Mouse (Mus musculus) heart, postnatal 0 days (tissue): ENCODE measurements around the gene Abat. TPM values are rescaled to one million over a fixed set of nuclear protein-coding genes. Genes with fewer than 3 reads are reported as not detected.

Experiments
- ATAC-seq: fragments of 200-750 bp; cut with Nextera tagmentation; 2 replicates; pipeline ENCODE4 v1.8.0; 2017; ENCODE audit warnings: low read depth, moderate number of reproducible peaks, moderate library complexity; ENCODE audit not compliant: insufficient read depth
- DNase-seq: peaks from one replicate; pipeline ENCODE4 v3.0.0-alpha.2; 2016; ENCODE audit warnings: low spot score
- H3K27ac ChIP-seq: fragments of 300-500 bp; sonication (generic); 2 replicates; pipeline ENCODE4 v1.5.1; 2014; ENCODE audit warnings: low read depth, mild to moderate bottlenecking
- H3K27me3 ChIP-seq: fragments of 300-500 bp; sonication (generic); 2 replicates; pipeline ENCODE4 v1.6.1; 2014; ENCODE audit warnings: low read length, mixed read lengths; ENCODE audit not compliant: control insufficient read depth, insufficient read depth
- H3K36me3 ChIP-seq: fragments of 300-500 bp; sonication (generic); replicated peaks from 2 replicates; pipeline ENCODE4 v1.6.1; 2014; ENCODE audit warnings: low read length, mixed read lengths; ENCODE audit not compliant: control insufficient read depth, insufficient read depth
- H3K4me1 ChIP-seq: fragments of 300-500 bp; sonication (generic); 2 replicates; pipeline ENCODE4 v1.6.1; 2014; ENCODE audit warnings: antibody characterized with exemption; ENCODE audit not compliant: control insufficient read depth, insufficient read depth
- H3K4me2 ChIP-seq: fragments of 300-500 bp; sonication (generic); 2 replicates; pipeline ENCODE4 v1.6.1; 2014; ENCODE audit warnings: low read depth, mild to moderate bottlenecking, low read length, moderate library complexity
- H3K4me3 ChIP-seq: fragments of 300-500 bp; sonication (generic); 2 replicates; pipeline ENCODE4 v1.5.1; 2014; ENCODE audit warnings: low read depth, low read length
- H3K9ac ChIP-seq: fragments of 300-500 bp; sonication (generic); replicated peaks from 2 replicates; pipeline ENCODE4 v1.6.1; 2014; ENCODE audit warnings: low read depth, low read length, mixed read lengths
- H3K9me3 ChIP-seq: fragments of 300-500 bp; sonication (generic); replicated peaks from 2 replicates; pipeline ENCODE4 v1.6.1; 2016; ENCODE audit warnings: low read length; ENCODE audit not compliant: control insufficient read depth
- CTCF ChIP-seq: IDR thresholded peaks from 2 replicates; pipeline ENCODE4 v1.5.1; 2016; ENCODE audit warnings: antibody characterized with exemption, control low read depth, low read depth
- EP300 ChIP-seq: IDR thresholded peaks from 2 replicates; pipeline ENCODE4 v1.6.1; 2016; ENCODE audit warnings: antibody characterized with exemption, low read depth
- WGBS: fragments of 180-500 bp; shearing (Covaris S2); extraction: QIAGEN DNeasy Blood & Tissue Kit; methylation state at CpG from one replicate; pipeline ENCODE4 v1.1.7; 2014; 5-methylcytosine and 5-hydroxymethylcytosine counted together
- polyA plus RNA-seq: library from polyadenylated mRNA; unstranded; fragments of >200 nt; fragmentation: Nextera tagmentation; extraction: Ambion mirVana; gene quantifications from 2 replicates; pipeline ENCODE4 v1.2.1, GENCODE M21; 2015
- total RNA-seq: library from RNA; depleted of rRNA; stranded (reverse); fragments of >200 nt; gene quantifications from 2 replicates; pipeline ENCODE4 v1.2.3, GENCODE M21; 2014; ENCODE audit warnings: low replicate concordance

The Abat gene
- total and polyA plus RNA-seq, 2 experiments from 2014 or later: 9.9 to 15.8 TPM

DNA sequence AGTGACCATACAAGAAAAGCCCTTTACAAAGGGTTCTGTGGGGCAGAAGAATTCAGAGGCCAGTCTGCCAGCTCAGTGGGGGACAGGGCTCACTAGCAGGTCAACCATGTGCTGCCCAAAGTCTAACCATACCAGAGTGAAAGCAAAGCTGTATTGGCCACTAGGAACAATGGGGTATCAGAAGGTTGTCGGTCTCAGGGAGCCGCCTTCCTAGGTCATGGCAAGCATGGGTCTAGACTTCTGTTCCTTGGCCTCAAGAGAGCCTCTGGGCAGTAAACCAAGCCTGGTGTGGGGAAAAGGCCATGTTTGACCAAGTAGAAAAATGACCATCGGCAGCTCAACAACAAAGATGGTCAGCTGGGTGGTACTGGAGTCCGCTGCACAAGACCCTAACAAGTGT is 145.5 kb downstream of the Abat start:
- Histone ChIP-seq H3K4me2 (no peak overlapping the region), H3K4me3 (no peak overlapping the region), H3K9ac (no peak overlapping the region), H3K4me1 (no peaks in the 10 kb centered on the region), H3K27me3 (no peaks in the 10 kb centered on the region), H3K27ac (no peak overlapping the region), H3K36me3 (peaks cover 65% of the 10 kb centered on the region), H3K9me3 (no peaks in the 10 kb centered on the region)
- 91% methylated on average over 4 of the region's 4 CpGs for WGBS
- TF ChIP-seq CTCF (no peak), EP300 (no peak)
- DNase-seq (no peak), ATAC-seq (no peak)

DNA sequence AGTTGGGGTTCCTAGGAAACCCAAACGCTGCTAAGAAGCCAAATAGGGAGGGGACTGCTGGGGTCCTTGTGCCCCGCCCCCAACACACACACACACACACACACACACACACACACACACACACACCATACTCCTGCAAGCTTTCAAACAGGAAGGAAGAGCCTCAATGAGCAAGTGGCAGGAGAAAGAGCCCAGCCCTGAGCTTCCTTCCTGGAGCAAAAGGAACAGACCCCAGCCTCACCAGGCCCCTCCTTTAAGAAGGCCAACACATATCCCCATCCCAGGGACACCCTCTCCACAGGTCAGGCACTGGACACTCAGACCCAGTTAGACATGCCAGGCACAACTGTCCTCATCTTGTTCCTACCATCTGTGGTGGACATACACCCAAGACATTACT is 149.8 kb downstream of the Abat start:
- H3K9me3 ChIP-seq: no peaks in the 10 kb centered on the region
- H3K36me3 ChIP-seq: peaks cover 34% of the 10 kb centered on the region
- TF ChIP-seq EP300: no peak
- no peak for TF ChIP-seq CTCF
- 71% methylated on average over 2 of the region's 2 CpGs for WGBS
- H3K27ac ChIP-seq: peak overlapping the region; percentile 60
- H3K4me3 ChIP-seq: no peak overlapping the region
- no peak overlapping the region for H3K9ac ChIP-seq
- no peak overlapping the region for H3K4me2 ChIP-seq
- ATAC-seq: no peak
- no peaks in the 10 kb centered on the region for H3K27me3 ChIP-seq
- DNase-seq: no peak
- H3K4me1 ChIP-seq: peaks cover 23% of the 10 kb centered on the region

- H3K27me3 ChIP-seq: no peaks in the 10 kb centered on the region
- H3K9ac ChIP-seq: no peak overlapping the region
- no peak overlapping the region for H3K4me3 ChIP-seq
- DNase-seq (no peak), ATAC-seq (no peak)
- WGBS: 82% methylated on average over 24 of the region's 24 CpGs
- peak overlapping the region; percentile 60 for H3K27ac ChIP-seq
- H3K4me1 ChIP-seq: peaks cover 31% of the 10 kb centered on the region
- no peaks in the 10 kb centered on the region for H3K9me3 ChIP-seq
- TF ChIP-seq EP300 (no peak), CTCF (no peak)
- no peak overlapping the region for H3K4me2 ChIP-seq
- H3K36me3 ChIP-seq: peaks cover 34% of the 10 kb centered on the region
Observed at GRCm38 (mm10) chr16:8663606-8664539, 150.6 kb downstream of the Abat start.

DNA sequence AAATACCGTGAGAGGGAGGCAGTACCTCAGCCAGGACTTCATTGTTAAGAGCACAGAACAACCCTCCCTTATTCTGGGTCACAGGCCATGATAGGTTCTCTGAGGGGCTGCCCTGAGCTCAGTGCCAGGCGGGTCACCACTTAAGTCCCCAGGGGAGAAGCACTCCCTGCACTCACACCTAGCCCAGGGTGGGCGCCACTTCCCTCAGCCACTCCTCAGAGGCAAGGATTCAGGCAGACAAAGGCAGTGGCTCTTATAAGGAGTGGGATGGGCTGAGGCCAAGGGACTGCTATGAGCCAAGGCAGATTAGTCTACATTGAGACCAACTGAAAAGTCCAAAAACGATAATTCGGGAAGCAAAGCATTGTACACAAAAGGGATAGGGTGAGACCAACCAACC is 152.1 kb downstream of the Abat start:
- no peak overlapping the region for H3K4me2 ChIP-seq
- H3K4me1 ChIP-seq: peaks cover 41% of the 10 kb centered on the region
- H3K36me3 ChIP-seq: peaks cover 23% of the 10 kb centered on the region
- DNase-seq (no peak), ATAC-seq (no peak)
- TF ChIP-seq CTCF: no peak
- no peak for TF ChIP-seq EP300
- H3K9ac ChIP-seq: no peak overlapping the region
- 83% methylated on average over 5 of the region's 5 CpGs for WGBS
- no peaks in the 10 kb centered on the region for H3K27me3 ChIP-seq
- no peak overlapping the region for H3K4me3 ChIP-seq
- peak overlapping the region; percentile 81; the same call in 1 of the 2 replicates for H3K27ac ChIP-seq
- H3K9me3 ChIP-seq: no peaks in the 10 kb centered on the region

DNA sequence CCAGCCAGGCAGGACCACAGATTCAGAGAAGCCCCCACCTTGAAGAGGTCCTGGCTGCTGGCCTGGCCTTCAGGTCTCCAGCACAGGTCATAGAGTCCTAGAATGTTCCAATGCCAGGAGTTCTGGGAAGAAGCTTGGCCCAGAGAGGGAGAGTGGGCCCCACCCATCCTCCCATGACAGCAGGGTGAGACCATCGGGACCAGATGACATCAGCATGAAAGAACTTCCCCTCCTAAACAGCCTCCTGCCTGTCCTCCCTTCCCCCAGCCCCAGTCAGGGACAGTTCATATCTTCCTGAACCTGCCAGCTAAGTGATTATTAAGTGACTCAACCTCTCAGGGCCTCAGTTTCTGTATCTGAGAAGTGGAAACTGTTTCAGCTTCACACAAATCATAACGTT is 153.2 kb downstream of the Abat start:
- Histone ChIP-seq H3K27me3 (no peaks in the 10 kb centered on the region), H3K4me3 (no peak overlapping the region), H3K9ac (0 out of 2 replicates have a peak overlapping the region, but pooled peaks have one; percentile 16), H3K27ac (peak overlapping the region; percentile 81), H3K36me3 (peaks cover 15% of the 10 kb centered on the region), H3K4me2 (no peak overlapping the region), H3K9me3 (no peaks in the 10 kb centered on the region), H3K4me1 (peaks cover 50% of the 10 kb centered on the region)
- DNase-seq (peak; percentile 67), ATAC-seq (peak; percentile 60)
- TF ChIP-seq CTCF: no peak
- no peak for TF ChIP-seq EP300
- 14% methylated on average over 2 of the region's 2 CpGs for WGBS
